Mouse (Mus musculus): Measurements from ENCODE around the gene Prkcb.

Gene Prkcb

GRCm38 (mm10) chr7:122320843-122321544 lies 32.4 kb downstream of the Prkcb start:
- in situ Hi-C loops (cut with MboI) = no loop called here

- in situ Hi-C loops (cut with MboI) = no loop called here
Observed at GRCm38 (mm10) chr7:122322038-122322690, 33.6 kb downstream of the Prkcb start.

- in situ Hi-C loops (cut with MboI) = no loop called here
Observed at GRCm38 (mm10) chr7:122327942-122328341, 39.4 kb downstream of the Prkcb start.

- in situ Hi-C loops (cut with MboI) = no loop called here
Observed at GRCm38 (mm10) chr7:122328466-122328865, 39.9 kb downstream of the Prkcb start.

- in situ Hi-C loops (cut with MboI) = no loop called here
Observed at GRCm38 (mm10) chr7:122329588-122329987, 41.0 kb downstream of the Prkcb start.

DNA sequence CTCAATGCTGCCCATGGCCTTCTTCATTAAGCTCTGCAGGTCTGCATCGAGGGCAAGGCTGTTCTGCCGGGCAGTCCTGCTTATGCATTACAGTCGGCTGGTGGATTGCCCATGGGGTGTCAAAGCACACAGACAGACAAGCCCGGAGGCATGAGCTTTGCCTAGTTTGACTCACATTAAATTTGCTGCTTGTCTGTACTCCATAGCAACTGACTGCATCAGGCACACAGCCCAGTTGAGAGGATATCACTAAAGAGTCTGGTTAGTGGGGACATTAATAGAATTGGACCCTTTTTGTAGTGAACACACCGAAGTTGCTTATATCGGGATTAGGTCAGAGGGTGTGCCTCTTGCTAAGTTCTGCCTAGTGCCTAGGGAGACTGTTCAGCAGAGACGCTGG lies 45.1 kb downstream of the Prkcb start:
- in situ Hi-C loops (cut with MboI) = no loop called here

DNA sequence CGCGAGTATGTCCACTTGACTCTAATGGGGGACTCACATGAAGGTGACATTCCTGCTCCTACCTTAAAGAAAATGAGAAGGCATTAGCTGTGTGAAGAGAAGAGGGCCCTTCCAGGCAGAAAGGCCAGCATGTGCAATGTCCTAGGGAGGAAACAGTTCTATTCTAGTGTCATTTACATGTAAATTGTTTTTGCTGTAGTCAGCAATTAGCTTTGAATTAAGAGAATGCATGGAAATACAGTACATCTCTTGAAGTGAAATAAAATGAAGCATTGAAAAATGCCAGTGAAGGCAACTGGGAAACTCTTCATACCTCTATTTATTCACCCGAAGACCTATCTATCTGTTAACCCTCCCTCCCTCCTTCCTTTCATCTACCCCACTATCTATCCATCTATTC lies 48.8 kb downstream of the Prkcb start:
- in situ Hi-C loops (cut with MboI) = no loop called here

DNA sequence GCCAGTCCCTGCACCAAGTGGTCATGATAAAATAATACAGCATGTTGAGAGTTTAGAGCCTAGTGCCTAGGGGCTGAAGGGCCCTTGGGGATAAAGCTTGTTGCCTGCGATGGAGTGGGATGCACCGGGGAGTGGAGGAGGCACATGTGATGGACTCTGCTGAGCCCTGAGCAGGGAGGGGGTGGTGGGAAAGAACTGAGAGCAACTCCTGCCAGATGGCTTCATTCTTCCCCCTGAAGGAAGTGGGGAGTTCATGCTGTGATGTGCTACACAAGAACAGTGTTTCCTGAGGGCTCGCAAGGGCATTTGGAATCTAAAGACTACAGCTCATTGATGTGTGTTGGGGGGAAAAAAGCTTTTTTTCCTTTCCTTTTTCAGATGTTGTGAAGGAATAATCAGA lies 49.5 kb downstream of the Prkcb start:
- in situ Hi-C loops (cut with MboI) = no loop called here

GRCm38 (mm10) chr7:122339476-122339875 lies 50.9 kb downstream of the Prkcb start:
- in situ Hi-C loops (cut with MboI) = no loop called here

DNA sequence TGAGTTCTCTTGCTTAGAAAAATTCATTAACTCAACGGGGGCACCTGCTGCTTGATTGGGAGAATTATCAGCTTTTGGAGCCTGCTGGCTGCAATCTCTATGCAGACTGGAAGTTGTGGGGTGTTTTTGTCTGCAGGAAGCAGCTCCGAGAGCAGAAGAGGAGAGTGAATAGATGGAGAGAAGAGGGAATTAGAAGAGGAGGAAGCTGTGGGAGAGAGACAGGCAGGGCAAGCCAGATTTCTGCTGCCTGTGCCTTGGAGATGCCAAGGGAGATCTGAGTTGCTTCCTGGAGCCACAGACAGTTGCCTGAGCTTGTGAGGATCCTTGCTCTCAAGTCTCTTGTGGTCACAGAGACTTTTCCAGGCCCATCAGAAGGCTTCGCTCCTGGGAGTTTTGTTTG lies 53.3 kb downstream of the Prkcb start:
- in situ Hi-C loops (cut with MboI) = no loop called here

GRCm38 (mm10) chr7:122344656-122345055 lies 56.1 kb downstream of the Prkcb start:
- in situ Hi-C loops (cut with MboI) = no loop called here

DNA sequence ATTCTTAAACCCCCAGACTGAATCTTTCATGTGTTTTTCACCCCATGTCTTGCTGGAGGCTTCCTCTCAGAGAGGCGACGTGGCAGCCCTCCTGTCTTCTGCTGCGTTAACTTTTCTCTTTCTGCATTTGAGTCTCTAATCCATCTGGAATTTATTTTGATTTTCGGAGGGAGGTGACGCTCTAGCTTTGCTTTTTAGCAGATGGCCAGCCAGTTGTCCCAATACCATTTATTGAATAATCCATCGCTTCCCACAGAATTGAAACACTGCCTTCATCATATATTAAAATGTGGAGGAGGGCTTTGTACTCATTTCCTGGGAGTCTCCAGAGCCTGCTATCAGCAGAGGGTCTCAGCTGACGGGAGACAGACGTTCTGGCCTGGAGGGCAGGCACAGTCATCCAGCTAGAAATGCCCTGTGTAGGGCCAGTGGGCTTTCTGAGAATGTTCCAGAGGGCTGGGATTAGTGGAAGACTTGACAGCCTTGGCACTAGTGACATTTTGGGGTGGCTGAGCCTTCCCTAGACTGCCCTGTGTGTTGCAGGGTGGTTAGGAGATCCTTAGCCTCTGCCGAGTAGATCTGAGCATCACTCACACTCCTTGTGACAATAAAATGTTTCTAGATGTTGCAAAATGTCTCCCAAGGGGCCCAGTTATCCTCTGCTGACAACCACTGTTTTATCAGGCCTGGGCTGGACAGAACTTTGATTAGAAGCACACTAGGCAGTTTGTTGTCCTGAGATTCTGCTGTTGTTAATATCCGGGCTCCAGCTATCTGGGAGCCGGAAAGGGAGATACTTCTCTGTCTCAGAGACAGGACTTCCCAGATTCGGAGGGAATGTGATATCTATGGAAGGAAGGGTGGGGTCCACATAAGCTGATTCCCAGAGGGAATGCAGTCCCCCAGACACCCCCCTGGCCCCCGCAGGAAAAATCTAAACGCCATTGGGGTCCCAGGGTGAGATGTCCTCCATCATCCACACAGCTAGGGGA lies 58.0 kb downstream of the Prkcb start:
- in situ Hi-C loops (cut with MboI) = no loop called here

DNA sequence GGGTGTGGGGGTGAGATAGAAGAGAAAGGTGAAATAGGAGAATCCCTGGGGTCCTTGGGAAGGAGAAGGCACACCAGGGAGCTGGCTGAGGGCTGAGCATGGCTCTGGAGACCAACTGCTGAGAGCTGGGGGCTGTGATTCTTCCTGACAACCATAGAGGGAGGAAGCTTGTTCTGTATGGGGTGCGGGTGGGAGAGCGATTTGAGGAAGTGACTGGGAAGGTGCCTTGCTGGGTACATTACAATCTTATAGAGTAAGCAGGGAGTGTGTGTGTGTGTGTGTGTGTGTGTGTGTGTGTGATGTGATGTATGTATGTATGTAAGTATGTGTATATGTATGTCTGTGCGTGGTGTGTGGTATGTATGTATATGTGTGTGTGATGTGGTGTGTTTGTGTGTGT lies 58.9 kb downstream of the Prkcb start:
- in situ Hi-C loops (cut with MboI) = no loop called here

DNA sequence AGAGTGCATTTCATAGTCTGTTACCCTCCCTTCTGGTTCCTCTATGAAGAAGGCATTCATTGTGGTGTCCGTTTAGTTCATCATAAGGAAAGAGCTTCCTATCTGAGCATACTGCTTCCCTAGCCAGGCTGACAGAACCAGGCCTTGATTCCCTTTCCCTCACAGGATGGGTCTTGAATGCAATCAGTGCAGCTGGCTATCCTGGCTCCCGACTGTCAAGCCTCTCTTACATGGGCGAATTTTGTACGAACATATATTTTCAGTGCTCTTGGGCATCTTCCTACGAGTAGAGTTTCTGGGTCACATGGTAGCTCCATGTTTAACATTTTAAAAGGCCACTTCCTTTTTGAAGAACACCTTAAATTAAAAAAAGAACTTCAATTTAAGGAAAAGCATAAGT lies 61.4 kb downstream of the Prkcb start:
- in situ Hi-C loops (cut with MboI) = no loop called here

DNA sequence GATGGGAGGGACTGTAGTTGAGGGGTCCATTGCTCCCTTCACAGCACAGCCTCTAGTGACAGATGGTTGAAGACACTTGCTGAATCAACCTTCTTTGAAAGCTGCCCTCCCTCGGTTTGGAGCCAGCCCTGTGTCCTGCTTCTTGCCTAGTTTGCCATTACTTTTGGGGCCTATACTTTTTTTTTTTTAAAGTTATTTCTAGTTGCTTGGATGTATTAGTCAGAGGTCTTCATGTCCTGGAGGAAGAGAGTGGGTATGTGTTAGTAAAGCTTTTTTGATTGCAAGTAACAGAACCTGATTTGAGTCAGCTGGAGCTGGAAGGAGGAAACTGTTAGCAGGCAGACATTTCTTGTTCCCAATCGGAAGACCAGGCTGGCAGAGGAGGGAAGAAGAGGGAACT lies 62.2 kb downstream of the Prkcb start:
- in situ Hi-C loops (cut with MboI) = no loop called here

GRCm38 (mm10) chr7:122351816-122352215 lies 63.3 kb downstream of the Prkcb start:
- in situ Hi-C loops (cut with MboI) = no loop called here

DNA sequence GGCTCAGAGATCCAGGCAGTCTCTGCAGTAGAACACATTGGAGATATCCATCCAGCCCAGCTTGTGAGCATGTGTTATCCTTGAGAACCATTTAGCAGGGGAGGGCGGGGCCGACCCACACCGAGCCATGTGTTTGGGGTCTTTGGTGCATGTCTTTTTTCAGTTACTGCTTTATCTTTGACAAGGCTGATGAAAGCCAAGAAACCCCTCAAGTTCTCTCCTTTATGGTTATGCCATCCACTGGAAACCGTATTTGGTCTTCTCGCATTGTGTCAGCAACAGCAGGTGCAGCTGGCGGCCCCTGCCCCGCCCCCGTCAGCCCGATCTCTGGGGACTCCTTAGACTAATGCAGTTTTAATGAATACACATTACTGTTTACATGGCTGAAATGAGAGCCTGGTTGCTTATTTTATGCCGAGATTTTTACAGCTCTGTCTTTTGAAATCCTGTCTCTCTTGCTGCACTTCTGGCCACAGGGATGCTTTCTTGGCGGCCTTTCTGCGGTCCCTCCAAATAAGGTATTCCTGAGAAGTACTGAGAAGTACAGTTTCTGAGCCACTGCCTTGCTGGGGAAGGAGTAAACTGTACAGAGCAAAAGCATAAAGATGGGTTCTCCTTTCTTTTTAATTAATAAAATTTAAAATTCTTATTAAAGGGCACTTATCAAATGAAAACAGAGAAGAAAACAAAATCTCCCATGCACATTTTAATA lies 64.2 kb downstream of the Prkcb start:
- in situ Hi-C loops (cut with MboI) = no loop called here

- in situ Hi-C loops (cut with MboI) = no loop called here
Observed at GRCm38 (mm10) chr7:122353329-122353728, 64.8 kb downstream of the Prkcb start.

- in situ Hi-C loops (cut with MboI) = no loop called here
Observed at GRCm38 (mm10) chr7:122356941-122357340, 68.4 kb downstream of the Prkcb start.

DNA sequence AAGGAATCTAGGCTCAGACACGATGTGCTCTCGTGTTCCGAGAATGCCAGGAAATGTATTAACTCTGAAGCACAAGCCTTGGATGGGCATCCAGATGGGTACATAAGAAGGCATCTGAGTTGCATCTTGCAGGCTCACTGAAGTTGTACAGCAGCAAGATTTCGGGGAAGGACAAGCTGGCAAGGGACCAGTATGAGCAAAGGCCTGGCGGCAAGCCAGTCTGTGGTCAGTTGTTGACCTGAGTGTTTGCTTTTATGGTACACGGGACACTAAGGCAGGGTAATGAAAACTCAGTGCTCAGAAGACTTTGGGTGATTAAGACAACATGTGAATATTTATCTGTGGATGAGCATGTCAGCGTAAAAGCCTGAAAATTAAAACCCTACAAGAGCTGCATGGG lies 69.3 kb downstream of the Prkcb start:
- in situ Hi-C loops (cut with MboI) = no loop called here

GRCm38 (mm10) chr7:122366635-122367034 lies 78.1 kb downstream of the Prkcb start:
- in situ Hi-C loops (cut with MboI) = no loop called here
